Mouse (Mus musculus) spleen, embryonic (tissue): ENCODE measurements around the gene Stox2.
"Not testable (repeated sequence)": the region's sequence is repeated elsewhere in the genome, so short reads cannot be mapped to it uniquely, and the experiment has no call there.

Experiments used
- CTCF ChIA-PET: fragments of 350-600 bp; sonication (Branson Sonifier 250); formaldehyde crosslinking; loops from one replicate; lab custom pipeline; 2022; lab: Charles Lee

The Stox2 gene

DNA sequence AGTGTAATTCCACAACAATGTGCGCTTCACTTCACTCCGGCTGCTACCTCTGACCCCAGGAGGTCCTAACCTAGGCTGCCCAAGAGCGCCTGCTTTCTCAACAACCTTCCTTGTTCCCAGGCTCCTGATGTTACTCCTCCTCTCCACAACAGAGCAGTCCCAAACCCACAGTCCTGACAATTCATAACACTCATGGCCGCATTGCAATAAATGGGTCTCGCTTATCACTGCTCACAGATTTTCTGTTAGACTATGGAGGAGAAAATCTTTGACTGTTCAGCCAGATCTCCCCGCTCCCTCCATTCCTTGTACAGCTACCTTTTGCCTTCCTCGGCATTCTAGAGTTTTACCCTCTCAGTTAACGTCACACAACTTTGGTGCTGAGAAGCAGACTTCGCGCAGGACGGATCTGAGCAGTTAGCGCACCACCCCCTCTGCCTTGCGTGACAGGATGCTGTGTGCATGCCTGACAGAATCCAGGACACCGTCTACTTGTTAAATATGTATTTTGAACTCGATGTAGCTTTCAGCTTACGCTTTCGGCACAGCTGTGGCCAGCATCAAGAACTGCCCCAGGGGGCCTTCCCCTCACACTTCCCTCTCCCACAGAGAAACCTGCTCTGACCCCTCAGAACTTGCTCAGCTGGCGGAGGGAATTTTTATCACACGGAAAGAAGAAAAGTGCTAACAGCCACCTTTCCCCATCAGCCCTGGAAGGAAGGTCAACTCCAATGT, at the start of gene Stox2:
Gene Stox2 (minus strand): TSS at position 51 of the 735 bp plus-strand sequence.
- CTCF ChIA-PET: no interaction called here

DNA sequence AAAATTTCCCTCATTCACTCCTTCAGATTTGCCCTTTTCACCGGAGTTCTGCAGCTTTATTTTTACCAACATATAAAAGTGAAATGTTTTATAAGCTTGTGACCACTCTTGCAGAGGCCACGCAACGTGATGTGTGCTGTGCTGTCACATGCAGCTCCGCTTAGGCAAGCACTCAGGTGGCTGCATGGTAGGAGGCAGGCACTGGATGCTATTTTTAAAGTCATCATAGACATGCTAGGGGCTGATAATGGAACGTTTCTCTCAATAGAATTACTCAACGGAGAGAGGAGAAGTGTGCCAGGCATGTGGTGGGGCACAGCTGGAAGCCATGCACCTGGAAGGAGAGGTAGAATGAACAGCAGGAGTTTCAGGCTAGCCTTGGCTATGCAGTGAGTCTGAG, 49.3 kb upstream of the Stox2 start:
- CTCF ChIA-PET: no interaction called here

DNA sequence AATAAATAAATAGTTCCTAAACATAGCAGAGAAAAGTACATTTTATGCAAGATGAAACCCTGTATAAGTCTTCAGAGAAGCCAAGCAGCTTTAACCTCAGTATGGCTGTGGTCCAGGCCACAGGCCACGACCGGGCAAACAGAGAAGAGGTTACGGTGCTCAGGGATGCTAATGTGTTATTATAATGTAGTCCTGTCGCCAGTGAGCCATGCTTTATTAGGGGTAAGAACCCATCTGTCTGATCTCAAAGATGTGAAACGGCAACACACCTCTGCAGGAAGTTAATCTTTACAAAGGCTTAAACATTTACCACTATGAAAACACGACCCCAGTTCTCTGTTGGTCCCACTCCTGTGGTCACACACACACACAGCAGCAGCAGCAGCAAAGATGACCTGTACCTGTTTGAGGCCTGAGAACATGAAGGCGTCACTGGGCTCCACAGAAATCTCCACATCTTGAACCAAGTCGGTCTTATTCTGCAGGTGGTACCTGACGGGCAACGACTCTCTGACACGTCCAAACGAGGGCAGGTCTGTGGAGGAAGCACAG, 48.5 kb upstream of the Stox2 start:
- CTCF ChIA-PET: no interaction called here

DNA sequence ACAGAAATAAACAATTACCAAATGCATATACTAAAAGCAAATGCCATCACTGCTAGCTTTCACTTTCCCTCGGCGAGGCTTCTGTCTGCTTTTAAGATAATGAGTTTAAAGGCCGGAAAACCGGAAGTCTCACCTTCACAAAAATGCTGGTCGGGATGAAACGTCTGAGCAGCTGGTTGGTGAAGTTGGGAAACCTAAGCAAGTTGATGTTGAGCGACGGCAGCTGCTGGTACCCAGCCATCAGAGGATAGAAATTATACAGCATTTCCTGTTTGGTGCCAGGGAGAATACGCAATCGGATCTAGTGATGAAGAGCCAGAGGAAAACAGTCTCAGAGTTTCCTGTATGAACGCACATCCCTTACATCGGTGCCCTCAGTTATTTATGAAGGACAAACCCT, 46.9 kb upstream of the Stox2 start:
- CTCF ChIA-PET: no interaction called here

DNA sequence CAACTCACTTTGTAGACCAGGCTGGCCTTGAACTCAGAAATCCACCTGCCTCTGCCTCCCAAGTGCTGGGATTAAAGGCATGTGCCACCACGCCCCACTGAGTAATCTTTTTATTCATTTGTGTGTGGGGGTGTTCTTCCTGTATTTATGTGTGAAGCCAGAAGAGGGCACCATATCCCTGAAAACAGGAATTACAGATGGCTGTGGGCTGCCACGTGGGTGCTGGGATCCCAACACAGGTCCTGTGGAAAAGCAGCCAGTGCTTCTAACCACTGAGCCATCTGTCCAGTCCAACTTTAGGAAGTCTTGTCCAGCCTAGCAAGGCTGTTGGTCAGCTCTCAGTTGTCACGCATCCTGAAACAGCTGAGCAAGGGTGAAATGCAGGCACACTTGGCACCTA, 41.1 kb upstream of the Stox2 start:
- CTCF ChIA-PET: no interaction called here

DNA sequence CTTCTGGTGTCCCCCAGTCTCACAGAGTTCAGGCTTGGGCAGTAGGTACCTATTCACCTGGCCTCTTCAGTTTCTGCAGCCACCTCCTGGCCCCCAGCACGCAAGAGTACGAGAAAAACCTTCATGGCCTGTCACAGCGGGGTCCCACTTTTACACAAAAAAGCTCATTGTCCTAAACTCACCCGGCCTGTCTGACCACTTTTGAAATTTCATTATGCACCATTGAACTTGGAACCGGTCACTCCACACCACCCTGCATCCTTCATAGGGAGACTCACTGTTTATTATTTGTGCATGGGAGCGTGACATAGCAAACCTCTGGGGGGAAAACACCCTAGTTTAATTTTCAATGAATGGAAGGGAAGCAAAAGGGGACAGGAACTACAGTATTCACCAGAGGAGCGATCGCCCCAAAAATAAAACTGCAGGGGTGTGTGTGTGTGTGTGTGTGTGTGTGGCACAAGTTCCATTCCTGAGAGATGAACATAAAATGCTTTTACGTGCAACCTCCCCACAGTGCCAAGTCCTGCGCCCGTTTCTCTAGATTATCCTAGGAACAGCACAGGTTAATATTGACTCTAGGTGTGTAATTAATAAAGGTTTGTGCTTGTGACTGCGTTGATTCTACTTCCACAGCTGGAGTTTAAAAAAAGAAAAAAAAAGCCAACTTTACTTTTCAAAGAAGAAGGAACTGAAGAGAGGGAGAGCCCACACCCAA, 36.4 kb upstream of the Stox2 start:
- CTCF ChIA-PET: no interaction called here

DNA sequence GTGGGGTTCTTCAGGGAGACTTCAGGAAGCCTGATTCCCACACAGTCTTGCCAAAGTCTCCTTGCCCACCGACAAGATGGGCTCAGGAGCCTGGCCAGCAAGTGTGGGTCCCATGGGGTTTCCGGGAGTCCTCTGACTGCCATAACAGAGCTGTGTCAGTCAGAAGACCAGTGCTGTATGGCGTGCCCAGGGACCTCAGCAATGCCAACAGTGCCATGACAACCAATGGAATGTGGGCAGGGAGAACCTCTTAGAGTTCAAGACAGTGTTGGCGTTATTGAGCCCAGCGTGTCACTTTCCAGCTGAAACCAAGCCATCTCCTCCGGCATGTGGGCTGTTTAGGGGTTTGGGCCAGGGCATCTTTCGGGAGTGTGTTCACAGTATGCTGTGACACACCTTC, 33.9 kb upstream of the Stox2 start:
- CTCF ChIA-PET: no interaction called here

DNA sequence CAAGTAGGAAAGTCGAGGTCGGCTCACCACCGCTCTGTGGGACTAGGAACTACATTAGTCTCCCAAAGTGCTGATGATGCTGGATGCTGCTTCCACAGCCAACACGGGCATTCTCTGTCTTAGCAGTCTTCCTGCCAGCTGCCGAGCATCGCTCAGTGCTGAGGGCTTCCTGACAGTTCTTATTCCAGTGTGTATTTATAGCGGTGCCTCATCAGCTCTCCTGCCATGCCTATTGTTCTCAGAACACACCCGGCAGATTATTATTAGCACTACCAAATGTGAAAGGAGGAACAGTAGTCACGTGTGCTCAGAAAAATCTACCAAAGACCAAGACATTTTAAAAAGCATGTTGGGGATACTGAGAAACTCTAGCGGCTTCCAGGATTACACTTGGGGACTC, 15.5 kb upstream of the Stox2 start:
- CTCF ChIA-PET: no interaction called here

DNA sequence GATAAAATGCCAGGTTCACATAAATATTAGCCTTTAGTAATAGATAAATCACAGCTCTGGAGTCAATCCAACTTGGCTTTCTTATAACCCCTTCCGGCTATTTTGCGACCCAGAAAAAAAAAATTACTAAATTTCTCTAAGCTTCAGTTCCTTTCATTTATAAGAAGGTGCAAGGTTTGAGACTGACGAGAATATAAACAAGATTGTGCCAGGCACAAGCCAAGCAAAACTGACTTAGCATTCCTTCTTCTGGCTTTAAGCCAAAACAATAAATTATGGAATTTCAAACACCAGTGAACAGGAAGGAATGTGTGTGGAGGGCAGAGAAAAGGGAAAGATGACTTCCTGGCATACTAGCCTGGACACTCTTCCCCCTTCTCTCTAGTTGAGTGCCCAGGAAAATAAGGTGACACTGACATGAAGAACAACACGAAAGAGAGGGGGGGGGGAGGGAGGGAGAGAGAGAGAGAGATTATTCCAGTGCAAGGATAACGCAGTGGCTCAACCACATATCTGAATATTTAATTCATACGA, 13.1 kb upstream of the Stox2 start:
- CTCF ChIA-PET: no interaction called here

DNA sequence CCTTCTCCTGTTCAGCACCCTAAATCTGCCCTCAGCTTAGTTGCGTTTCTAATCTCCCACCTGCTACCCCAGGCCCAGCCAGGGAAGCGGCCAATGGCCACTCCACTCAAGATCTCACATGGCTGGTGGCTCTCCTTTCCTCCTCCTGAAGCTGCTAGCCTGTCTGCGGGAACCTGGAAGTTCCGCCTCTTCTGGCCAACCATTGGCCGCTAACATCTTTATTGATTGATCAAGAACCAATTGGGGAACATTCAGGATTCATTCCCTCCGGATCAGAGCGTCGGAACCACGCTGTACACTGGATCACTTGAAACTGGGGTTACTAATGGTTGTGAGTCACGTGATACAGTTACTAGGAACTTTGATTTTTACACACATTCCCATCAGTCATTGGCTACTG, 12.4 kb upstream of the Stox2 start:
- CTCF ChIA-PET: no interaction called here

DNA sequence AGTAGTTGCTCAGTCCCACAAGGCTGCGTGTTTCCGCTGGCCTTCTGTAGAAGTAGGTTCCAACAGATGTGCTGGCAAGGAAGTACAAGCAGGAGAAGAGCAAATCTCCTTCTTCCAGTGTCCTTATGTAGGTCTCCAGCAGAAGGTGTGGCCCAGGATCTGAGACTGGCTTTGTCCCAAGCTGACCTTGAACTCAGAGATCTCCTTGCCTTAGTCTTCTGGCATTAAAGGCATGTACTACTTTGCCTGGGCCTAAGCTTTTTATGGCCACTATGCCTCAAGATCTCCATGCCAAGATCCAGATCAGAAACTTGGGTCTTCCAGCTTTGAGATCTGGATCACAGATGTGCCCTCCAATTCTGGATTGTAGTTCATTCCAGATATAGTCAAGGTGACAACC, 3.0 kb upstream of the Stox2 start:
- CTCF ChIA-PET: not testable (repeated sequence)

DNA sequence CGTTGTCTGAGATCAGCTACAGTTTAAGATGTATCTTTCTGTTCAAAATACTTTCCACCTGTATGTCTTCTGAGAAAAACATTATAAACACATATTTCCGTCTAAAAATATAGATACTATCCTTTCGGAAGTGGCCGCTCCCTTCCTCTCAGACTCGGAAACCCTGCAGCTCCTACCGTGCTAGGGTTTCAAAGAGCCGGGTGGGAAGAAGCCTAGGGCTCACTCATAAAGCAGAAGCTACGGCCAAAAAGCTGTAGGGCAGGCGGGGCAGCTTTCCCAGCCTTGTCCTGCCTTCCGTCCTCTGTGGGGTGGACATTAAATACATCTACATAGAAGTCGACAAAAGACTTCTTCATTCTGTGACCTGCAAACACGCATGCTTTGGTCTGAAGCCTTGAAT, 6.9 kb downstream of the Stox2 start:
- CTCF ChIA-PET: no interaction called here

DNA sequence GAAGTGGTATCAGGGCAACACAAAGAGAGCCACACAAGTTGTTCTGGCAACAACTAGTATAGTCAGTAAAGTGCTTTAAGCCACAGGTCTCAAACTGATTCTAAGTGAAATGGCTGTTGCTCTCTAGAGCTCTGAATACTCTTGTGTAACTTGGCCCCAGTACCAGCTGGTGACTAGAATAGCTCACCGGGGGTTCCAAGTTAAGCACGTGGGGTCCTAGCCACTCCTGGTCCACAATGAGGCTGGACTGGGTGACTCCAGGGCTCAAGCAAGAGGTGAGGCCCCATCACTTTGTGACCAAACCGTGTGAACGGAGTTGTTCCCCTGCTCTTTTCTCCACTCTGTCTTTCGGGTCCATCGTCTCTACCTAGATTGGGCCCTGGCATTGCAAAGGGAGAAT, 8.2 kb downstream of the Stox2 start:
- CTCF ChIA-PET: no interaction called here

DNA sequence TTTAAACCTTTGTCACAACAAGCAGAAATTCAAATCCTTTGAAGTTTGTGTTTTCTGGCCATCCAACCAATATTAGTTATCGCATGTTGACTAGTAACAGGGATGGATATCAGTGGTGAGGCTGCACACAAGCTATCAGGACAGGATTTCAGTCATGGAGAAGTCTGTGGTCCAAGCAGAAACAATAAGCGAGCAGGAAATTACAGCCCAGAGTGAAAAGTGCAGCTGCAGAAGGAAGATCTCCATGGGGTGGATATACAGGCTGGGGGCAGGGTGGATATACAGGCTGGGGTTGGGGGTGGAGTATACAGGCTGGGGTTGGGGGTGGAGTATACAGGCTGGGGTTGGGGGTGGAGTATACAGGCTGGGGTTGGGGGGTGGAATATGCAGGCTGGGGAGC, 10.3 kb downstream of the Stox2 start:
- CTCF ChIA-PET: no interaction called here

DNA sequence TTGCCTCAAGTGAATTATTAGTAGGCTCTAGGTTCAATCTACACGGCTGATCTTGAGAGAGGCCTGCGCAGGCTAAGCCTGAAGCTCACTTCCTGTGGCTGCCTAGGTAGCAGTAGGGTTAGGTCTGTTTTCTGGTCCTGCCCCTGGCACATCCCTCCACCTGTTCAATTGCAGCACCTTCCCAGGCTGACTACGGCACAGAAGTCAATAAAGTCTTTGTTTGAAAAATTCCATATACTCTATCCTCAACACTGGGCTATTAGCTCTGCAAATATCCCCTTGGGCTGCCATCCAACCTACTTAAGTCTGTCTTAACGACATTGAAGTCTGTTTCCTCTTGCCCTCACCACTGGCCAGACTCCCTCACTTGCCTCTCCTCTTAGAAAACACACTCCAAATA, 10.8 kb downstream of the Stox2 start:
- CTCF ChIA-PET: no interaction called here

DNA sequence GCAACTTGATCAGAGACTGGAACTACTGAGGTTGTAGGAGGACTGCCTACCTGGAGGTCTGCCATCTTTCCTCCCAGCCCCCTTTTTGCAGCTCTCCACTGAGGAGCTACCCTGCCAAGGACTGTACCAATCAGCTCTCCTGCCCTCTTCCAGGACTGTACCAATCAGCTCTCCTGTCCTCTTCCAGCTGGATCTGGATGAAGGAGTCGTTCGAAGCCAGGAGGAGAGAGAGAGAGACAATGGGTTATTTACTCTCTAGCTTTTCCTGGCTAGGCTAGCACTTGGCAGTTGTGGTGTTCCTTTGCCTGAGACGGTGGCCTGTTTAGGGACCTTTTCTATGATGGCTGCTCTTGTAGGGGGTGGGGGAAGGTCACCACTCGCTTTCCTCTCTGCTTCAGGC, 14.9 kb downstream of the Stox2 start:
- CTCF ChIA-PET: no interaction called here

DNA sequence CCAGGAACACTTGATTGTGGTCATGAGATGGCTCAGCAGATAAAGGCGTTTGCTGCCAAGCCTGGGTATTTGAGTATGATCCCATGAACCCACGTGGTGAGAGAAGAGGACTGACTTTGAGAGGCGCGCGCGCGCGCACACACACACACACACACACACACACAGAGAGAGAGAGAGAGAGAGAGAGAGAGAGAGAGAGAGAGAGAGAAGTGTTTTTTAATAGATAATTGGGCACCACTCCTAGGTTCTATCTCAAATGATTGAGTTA, 32.0 kb downstream of the Stox2 start:
- CTCF ChIA-PET: not testable (repeated sequence)

DNA sequence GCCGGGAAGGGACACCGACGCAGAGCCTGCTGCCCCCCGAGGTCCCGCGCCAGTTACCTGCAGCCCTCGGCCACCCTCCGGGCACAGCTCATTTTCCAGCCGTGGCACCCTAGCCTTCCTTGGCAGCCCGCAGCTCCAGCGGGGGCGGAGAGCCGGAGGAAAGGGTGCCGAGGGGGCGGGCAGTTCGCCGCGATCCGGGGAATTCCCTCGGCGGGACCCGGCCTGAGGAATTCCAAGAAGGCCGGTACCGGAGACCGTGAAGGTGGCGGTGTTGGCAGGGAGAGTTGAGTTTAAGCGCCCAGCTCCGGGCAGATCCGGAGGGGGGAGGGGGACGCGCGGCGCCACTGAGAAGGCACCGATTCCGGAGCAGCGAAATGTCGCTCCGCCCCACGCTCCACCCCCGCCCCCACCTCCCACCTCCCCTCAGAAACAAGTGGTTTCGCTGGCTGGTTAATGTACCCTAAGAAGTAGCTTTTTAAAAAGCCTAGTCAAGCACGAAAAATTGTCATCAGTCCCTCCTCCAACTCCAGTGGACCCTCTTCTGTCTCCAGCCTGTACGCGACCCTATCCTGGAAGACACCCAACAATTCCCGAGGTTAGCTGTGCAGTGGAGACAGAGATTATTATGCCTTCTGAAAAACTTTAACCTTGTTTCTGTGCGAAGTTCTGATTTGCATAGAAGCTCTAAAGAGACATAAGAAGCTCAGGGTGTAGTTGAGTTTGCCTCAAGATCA, 32.5 kb downstream of the Stox2 start:
- CTCF ChIA-PET: no interaction called here

DNA sequence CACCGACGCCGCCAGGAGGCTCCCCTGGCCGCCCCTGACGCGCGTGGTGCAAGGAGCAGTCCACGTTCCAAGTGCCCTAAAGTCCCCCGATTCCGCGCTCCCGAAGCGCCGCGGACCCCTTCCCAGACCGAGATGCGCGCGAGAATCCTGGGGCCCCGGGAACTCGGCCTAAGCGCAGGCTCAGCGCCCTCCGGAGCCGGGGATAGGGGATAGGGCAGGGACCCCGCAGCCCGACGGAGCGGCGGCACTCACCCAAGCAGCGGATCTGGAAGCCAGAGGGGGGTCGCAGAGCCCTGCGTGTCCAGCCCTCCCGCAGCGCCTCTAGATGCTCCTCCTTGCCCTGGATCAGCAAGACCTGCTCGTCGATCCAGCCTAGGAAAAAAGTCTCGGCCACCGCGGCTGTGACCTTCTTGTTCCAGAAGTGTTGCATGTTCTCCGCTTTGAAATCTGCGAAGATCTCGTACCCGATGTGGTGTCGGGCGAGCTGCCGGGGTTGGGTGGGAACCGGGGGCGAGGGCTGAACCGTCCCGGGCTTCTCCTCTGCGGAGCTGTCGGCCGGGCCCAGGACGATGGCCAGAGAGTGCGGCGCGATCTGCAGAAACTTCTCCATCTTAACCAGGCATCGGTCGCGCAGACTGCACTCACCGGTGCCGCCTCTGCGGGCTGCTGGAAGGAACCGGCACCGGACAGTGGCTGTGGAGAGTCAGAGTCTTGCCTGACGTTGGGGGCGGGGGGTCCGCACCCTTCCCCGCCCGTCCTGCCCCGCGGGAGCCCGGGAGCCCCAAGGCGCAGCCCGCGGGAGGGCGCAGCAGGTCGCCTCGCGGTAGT, 33.3 kb downstream of the Stox2 start:
- CTCF ChIA-PET: no interaction called here

DNA sequence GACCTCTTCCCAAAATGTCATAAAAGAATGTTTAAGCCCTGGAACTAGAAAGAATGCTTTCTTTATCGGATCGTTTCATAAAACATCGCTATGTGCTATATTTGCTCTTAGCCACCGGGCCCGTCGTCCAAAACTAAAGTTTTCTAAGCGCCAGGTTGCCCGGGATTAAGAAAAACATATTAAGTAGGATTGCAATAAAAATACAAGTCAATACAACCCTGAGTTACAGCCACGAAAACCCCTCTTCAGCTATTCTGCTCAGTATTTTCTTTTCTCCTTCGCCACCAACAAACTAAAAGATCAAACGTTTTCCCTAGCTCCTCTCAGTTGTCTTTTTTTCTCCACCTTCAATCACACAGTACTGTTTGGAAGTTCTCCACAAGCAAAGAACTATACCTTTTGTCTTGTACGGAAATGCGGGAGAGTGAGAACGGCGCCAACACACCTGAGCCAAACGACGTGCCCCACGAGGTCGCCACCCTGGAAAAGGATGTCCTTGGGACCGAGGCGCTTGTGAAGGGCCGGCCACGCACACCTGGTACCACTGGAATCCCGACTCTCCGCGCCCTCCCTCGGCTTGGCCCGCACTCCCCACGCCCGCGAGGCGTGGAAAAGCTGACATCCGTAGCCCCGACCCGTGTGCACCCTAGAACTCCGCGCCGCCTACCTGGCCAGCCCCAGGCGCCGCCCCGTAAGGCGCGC, 34.0 kb downstream of the Stox2 start:
- CTCF ChIA-PET: no interaction called here

DNA sequence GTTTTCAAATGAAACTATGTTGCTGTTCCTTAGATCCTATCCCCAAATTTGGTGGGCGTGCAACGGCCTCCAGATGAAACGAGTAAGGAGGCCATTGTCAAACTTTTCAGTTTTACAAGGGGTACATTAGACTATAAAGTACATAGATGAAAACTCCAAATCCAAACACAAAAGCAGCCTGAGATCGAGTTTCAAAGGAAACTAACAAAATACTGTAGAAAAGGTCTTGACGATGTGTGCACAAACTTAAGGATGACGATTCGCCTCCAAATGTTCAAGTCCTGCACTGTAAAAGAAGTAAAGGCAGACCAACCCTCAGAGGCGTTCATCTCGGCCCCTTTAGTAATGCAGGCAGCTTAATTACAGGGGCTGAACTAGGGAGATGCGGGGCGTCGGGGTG, 34.8 kb downstream of the Stox2 start:
- CTCF ChIA-PET: no interaction called here
